Mouse (Mus musculus) ovary, postnatal 14 days (tissue): ENCODE data around the gene Dock3.

ENCODE experiments used
- DNase-seq: peaks from one replicate; pipeline ENCODE4 v3.0.0; 2022; ENCODE audit warnings: low spot score

The Dock3 gene

DNA sequence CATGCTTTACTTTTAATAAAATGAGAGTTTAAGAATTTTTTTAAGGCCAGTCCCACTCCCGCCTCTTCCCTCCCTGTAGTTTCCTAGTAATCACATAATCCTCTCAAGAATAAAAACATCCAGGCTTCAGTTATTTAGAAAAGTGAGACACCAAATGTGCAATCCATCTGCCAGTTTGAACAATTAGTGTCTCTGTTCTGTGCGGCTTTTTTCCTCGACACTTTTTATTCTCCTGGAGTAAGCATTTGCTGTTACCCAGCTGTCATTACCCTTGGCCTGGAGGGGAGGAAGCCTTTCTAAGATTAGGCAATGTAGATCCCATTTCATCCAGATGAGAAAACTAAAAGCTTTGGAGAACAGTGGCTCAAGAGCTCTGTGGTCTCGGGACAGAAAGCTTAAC lies 221.9 kb downstream of the Dock3 start:
- DNase-seq, result no peak

DNA sequence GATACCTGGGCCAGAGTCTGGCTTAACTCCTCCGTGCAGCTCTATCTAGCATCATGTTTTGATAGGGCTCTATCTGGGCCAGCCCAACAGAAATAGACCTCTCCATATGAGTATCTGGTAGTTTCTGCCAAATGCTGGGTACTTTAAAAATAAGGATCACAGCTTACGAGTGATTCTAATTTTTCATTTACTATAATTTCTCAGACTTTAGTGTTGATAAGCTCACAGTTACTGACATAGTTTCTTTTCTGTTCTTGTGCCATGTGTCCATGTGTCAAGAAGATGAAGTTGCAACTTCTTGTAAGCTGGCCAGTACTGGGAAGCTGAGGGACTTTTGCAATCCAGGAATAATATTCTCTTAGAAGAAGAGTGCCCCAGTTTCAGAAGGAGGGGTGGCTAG lies 228.5 kb downstream of the Dock3 start:
- DNase-seq, result no peak

DNA sequence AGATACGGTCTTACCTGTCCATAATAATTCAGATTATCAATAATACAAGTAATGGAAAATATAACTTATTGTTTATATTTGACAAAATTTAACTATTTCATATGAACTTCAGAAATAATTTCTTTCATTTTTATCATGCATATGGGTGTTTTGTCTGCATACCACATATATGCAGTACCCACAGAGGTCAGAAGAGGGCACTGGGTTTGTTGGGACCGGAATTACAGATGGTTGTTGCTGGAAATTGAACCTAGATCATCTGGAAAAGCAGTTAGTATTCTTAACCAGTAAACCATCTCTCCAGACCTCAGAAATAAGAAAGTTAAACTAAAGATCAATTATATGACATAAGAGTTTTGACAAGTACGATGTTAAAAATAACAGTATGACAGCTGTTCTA lies 261.0 kb downstream of the Dock3 start:
- DNase-seq, result peak; percentile 2

DNA sequence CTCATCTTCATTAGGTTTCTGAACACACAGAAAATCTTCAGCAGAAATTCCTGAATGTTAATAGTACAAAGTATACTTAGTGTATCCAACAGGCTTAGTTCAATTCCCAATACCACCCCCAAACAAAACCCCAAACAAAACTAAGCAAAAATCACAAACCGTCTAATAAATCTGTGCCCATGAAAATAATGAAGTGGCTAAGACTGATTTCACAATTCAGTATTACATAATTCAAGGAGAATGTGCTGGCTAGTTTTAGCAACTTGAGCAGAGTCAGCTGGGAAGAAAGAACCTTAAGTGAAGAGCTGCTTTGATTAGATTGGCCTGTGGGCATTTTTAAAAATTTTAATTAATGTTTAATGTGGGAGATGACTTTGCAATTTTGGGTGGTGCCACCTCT lies 273.3 kb downstream of the Dock3 start:
- DNase-seq, result no peak

DNA sequence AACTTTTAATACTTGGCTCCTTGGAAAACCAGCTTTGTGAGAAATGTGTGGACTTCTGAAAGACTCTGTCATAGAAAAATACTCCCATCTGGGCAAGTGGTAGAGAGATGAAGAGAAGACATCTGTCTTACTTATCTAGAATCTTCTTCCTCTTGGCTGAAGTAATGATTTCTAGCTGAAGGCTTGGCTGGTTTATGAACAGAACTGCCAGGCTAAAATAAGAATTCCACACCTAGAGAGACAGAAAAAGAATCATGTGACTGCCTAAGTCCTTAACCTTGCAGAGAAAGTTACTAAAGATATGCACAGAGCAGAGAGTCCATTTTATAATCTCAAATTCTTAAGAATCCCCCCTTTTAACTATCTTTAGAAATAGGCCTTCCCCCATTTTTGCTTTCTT lies 276.2 kb downstream of the Dock3 start:
- DNase-seq, result no peak

DNA sequence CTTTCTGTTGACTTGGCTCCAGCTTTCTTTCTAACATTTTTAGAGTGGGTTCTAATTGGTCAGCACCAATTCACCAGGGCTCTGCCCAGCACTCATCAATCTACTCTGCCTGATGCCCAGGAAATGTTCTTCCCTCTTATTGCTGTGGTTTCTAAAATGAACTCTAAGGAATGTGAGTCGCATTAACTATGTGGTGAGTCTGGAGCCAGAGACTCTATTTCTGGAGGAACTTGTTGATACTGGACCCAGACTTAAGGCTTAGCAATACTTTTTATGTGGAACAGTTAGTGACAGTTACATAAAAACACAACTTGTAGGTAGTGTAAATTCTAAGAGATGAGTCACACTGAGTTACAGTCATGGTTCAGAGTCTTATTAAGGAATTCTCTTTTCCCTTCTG lies 296.7 kb downstream of the Dock3 start:
- no peak for DNase-seq

DNA sequence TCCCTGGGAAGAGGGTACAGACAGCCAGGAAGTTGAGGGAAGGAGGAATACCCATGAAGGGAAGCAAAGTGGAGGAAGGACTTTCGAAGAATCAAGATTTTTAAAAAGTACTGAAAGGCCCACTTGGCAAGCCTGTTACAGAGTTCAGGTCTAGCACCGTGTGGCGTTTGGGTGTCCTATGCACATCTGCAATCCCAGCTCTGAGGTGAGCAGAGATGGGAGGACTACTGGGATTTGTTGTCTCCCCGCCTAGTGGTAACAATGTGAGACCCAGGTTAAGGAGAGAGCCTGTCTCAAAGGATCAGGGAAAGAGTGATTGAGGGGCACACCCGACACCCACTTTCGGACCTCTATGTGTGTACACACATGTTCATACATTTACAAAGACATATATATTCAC lies 316.8 kb downstream of the Dock3 start:
- DNase-seq, result no peak

DNA sequence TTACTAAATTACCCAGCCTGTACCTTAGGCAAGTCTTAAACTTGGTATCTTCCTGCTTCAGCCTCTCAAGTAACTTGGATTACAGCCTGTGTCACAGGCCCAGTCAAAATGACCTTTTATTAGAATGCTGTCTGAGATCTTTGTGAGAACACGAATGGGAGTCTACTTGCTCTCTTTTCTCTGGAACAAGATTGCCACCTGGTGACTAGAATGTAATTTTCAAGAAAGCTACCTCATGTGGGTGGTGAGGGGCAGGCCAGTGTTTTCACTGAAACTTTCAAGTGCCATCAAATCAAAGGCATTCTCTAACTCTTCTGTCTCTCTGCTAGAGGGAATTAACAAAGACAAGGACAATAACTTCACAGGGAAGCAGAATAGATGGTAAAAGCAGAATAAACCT lies 317.9 kb downstream of the Dock3 start:
- no peak for DNase-seq

DNA sequence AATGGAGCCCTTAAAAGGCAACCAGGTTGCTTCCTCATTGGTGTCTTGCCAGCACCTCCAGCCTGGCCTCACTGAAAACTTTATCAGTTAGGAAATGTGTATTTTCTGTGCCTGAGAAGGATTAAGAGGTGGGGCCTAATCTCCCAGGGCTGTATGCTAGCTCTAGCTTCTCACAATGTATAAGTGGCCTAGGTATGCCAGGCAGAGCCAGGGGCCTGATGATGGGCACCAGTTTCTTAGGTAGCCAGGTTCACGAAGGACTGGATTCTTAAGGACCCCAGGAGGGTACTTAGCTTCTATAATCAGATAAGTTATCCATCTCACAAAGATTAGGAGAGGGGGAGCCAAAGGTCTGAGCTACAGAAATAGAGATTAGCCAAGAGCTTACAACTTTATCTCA lies 320.1 kb downstream of the Dock3 start:
- DNase-seq, result no peak

DNA sequence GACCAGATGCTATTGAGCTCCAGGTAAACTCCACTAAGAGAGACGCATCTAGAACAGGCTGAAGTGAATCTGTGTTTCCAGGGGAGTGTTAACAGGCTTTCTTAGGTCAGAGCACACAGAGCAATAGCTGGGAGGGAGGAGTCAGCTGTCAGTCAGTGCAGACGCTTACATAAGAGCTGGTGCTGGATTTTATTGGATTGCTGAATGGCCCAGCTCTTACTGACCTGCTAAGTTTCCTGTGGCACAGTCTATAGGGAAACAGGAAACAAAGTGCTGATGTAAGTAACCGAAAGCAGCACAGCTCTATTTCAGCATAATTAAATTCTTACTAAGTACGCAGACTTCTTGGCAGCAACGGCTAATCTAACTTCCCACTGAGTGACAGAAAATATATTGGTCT lies 323.0 kb downstream of the Dock3 start:
- no peak for DNase-seq

DNA sequence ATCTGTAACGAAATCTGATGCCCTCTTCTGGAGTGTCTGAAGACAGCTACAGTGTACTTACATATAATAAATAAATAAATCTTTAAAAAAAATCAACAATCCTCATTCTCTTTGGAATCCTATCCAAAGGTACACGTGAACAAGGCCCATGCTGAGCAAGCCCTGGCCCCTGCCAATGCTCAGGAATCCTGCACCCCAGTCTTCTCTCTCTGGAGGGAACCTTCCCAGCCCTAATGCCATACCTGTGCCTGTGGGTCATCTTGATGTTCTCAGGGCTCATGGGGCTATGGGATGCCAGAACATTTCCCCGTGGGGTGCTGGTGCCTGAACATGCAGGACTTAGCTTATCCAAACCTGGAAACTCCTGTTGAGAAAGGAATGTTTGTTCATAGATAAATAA lies 323.5 kb downstream of the Dock3 start:
- no peak for DNase-seq

DNA sequence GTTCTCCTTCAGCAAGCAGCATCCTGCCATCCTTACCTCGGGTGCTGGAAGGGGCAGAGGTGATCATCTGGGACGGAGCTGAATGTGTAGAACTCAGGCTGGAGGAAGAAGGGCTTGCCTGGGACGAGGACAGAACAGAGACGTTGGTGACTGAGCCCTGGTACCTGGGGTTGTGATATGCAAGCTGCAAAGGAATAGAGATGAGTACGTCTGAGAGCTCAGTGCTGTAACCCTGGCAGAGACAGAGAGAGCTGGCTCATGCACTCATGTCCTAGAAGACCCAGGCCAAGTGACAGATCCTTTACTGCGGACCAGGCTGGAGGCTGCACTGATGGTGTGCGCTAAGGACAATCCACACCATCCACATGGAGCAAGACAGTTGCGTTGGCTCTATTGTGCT lies 325.1 kb downstream of the Dock3 start:
- DNase-seq, result no peak

DNA sequence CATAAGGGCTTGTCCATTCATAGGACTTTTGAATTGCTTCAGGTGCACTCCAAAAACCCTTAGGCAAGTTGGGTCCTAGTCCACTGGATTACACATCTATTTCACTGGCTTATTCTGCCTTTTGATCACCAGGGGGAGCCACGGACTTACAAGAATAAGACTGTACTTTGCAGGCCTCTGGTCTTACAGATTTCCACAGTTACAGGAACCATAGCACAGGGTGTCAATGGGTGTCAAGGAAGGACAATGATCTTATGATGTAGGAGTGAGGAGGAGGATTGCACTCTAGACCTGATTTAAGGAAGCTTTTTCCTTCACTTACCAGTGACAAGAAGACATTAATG lies 327.9 kb downstream of the Dock3 start:
- DNase-seq, result no peak

DNA sequence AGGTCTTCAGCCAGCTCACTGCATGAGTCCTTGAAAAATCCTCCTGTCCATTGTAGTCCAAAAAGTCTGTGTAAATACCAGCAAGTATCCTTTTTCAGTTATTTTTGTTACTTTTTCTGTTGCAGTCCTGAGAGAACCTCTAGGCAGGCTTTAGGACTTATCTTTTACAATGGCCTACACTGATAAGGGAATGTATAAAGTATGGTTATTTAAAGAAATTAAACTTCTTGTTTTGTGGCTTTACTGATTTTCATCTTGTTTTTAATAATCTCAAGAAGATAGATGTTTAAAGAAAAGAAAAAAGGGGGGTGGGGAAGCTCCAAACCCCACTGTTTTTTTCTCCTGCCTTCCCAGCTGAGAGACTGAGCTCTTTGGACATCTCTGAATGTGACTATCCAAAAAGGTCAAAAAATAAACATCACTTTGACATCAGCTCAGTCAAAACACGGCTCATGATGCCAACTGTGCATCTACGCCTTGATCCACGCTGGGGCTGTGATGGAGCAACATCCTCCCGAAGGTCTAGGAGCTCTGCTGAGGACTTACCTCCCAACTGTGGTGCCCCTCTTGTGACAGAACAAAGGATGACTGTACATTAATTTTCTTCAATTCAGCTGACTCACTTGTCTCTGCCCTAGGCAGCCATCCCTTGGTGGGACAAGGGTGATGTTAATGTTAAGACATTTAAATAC lies 328.5 kb downstream of the Dock3 start:
- no peak for DNase-seq

DNA sequence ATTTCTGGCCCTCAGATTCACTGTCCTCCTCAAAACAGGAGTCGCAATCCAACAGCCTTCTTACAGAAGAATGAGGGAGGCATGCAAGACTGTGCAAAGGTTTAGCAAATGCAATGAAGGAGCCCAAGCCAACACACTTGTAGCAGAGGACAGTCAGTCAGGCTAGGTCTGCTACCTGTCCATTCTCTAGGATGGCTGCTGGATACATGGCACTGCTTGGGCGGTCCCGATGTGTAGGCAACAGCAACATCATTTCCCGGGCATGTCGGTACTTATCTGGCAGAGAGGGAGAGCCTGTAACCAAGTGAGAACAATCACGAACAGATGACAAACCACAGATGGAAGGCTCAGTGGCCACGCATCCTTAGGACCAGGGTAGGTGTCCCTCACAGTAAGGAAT lies 330.1 kb downstream of the Dock3 start:
- no peak for DNase-seq

DNA sequence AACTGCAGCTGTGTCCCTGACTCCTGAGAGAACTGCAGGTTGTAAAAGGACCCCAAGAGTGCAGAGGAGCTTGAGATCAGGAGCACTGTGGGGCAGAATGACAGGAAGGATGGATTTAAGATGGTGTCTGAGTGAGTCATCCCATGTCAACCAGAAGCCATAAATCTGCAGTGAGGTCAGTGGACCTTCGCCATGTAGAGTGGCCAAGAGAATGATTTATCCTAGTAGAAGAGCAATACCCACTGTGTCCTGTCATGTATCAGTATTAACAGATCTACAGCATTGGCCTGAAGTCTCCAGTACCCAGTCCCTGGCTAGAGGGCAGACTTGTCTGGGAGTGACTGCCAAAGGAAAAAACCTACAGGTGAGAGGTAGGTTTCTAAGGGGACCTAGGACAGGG lies 332.8 kb downstream of the Dock3 start:
- DNase-seq, result no peak

DNA sequence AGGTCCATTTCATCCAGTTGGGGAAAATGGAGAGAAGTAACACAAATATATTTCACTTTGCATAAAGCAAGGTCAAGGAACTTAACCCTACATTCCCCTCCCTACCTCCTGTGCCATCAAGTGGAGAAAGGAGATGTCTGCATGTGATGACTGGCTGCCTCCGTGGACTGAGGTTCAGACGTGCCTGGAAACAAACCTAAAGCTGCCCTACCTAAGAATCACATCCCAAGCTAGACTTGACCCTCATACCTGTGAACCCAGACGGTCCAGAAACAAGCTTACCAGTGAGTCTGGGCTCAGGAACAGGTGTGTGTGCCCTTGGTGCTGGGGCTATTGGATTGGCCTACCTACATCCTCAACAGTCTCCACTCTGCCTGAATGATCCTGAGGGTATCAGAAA lies 338.4 kb downstream of the Dock3 start:
- no peak for DNase-seq

DNA sequence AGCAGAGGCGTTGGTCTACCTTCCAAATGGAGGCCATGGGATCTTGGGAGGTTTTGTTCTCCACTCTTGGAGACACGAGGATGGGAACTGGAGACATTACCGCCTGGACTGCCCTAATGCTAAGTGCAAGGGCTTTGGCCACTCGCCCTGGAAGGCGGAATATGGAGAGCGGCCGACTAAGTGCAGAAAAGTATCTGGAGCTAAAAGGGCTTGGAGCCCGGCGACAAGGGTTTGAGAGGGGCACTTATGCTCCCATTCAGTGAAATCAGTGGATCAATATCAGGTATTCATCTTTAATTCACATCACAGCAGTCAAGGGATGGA lies 339.2 kb downstream of the Dock3 start:
- no peak for DNase-seq

DNA sequence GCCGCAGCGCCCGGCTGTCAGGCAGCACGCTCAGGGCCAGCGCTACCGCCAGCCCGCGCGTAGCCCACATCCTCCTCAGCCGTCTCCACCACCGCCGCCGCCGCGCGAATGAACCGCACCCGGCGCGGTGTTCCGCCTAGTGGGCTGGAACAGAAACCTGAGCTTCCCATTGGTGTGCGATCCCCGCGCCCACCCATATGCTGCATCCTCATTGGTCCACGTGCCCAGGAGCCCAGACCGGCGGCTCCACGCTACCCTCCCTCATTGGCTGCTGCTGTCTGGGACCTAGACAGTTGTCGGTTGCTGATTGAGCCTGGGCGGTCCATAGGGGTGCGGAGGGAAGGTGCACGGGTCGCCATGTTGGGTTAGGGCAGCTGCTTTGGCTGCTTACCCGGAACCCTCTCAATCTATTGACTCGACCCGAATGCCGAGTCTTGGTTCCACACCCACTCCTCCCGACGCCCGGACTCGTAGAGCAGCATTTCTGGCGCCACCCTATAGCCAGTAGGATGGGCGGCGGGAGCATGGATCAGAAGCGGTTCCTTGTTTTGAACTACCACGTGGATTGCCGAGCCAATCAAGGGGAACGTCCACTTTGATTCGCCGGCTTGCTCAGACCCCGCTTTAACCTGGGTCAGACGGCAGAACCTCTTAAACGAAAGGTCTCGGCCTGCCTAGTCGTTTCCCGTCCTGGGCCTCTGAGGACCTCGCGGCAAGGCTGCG lies 339.7 kb downstream of the Dock3 start, which contains the start of gene Manf:
TSS of gene Manf (minus strand) at position 151 of the 723 bp plus-strand sequence.
- peak; percentile 91 for DNase-seq

DNA sequence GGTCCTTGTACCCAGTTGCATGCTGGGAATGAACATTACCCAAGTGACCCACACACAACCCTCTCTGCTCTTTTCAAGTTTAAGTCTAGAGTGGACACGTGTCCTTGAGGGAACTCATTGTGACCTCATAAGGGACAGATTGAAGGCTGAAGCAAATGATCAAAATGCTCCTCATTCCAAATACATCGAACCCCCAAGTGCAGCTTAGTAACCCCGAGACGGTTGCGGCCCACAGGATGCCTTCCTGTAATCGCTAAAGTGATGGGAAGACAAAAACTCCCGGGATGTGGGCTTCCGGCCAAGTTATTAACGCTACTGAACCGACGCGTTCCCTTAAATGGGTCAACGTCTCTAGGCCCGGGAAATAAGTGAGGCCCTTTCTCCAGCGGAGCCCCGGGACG lies 340.4 kb downstream of the Dock3 start:
- no peak for DNase-seq

DNA sequence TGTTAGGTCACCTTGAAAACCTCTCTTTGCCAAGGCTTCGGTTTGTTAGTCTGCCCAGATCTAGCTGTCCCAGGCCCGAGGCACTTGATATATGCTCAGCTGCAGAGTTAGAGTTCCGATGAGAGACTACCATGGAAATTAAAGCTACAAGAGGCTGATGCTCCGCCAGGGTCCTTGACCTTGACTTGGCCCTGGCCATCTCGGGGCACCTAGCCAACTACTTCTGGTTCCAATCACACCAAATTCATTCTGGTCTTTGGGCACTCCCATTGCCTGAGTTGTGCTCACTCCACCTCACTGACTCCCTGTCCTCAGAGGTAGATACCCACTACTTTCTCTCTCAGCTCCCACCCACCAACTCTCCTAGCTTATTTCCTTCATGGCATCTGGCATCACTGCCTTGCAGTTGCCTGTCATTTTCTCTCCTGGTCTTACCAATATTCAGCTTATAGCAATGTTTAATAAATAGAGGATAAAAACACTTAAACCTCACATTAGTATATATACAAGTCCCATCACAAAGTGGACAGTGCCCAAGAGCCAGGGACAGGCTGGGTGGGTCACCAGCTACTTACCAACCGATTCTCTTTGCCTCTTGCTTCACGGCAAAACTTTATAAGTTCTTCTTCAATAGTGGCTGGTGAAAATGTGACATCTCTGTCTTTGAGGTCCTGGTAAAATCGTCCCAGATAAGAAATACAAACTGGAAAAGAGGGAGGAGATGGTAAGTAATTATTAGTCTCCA lies 341.0 kb downstream of the Dock3 start:
- DNase-seq, result no peak

DNA sequence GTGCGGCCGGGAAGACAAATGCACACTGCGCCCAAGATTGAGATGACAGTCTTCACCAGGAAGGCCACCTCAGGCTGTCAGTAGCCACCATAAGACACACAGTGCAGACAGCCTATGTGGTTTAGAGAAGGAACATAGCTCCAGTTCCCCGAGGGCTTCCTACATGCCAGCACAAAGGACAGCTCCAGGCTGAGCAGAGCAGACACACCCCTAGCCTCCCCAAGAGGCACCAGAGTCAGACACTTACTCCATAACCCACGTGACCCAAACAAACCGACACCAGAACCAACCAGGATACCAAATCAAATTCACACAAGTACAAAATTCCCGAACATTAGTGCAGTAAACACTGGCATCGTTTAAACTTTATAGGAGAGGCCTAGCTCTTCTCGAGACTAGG lies 342.4 kb downstream of the Dock3 start:
- DNase-seq, result no peak

DNA sequence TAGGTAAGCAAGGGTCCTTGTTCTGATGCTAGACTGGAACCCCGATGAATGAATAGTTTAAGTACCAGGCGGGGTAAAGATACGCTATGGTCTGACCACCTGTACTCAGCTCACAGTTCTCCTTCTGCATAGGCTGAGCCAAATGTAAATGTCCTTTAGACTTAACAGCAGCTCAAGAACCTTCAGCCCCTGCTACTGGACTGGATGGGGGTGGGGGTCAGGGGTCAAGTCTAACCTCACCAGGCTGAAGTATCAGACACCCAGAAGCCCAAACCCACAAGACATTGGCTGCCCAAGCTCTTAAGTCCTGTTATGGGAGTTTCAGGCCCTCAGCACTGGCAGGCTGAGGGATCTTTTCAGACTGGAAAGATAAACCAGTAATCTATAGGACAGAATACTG lies 343.4 kb downstream of the Dock3 start:
- DNase-seq, result no peak
